Mouse (Mus musculus): Measurements from ENCODE around the gene Ercc1. TPM values are rescaled to one million over a fixed set of nuclear protein-coding genes. Genes with fewer than 3 reads are reported as not detected.

Ercc1 gene
- total RNA-seq, 2 experiments from 2014 or later = 35.6 to 41.8 TPM

- DNase-seq (ENCODE audit: low spot score in 2 of 2) = no peak
- intact Hi-C loops (cut with DNase I) = no loop called here
These were observed 58.0 kb downstream of the Ercc1 start for GRCm38 (mm10) chr7:19402535-19403112.

DNA sequence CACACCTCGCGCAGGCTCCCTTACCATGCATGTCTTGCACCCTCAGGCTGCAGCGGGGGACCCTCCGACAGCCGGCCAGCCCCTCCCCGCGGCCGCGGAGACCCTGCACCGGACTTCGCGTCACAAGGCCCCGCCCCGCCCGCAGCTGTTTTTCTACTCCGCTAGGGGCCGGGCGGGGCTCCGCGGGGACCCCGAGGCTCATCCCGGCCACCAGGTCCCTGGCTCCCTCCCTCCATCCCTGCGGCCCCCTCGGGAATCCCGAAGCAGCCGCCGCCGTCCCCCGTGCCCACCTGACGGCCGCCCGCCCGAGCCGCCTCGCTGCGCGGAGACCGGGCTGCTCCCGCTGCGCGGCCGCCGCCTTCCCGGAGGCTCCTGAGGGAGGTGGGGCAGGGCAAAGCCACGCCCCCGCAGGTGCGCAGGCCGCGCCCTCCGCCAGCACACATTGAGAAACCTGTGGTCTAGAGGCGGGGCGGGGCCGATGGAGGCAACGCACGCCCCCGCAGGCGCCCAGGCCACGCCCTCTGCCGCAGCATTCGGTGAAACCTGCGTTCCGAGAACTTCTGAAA lies 59.2 kb downstream of the Ercc1 start, which contains the start of gene Klc3:
TSS of gene Klc3 (minus strand) at position 374 of the 566 bp plus-strand sequence.
- intact Hi-C loops (cut with DNase I) = no loop called here
- no peak for DNase-seq (ENCODE audit: low spot score in 2 of 2)

DNA sequence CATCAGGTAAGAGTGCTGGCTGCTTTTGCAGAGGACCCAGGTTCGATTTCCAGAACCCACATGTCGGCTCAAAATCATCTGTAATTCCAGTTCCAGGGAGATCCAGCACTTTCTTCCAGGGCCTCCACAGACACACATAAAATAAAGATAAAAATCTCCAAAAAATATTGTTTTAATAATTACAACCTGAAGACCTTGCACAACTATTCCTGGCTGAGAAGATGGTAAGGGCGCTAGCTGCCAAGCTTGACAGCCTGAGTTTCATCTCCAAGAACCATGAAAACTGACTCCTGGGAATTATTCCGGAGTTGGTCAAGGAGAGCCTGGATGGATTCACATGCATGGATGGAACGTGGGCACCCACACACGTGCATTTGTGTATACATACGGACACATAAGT lies 59.9 kb downstream of the Ercc1 start, which contains the start of gene Ckm:
TSS of gene Ckm (plus strand) at position 301 of the 400 bp plus-strand sequence.
- DNase-seq (ENCODE audit: low spot score in 2 of 2) = no peak
- intact Hi-C loops (cut with DNase I) = no loop called here

DNA sequence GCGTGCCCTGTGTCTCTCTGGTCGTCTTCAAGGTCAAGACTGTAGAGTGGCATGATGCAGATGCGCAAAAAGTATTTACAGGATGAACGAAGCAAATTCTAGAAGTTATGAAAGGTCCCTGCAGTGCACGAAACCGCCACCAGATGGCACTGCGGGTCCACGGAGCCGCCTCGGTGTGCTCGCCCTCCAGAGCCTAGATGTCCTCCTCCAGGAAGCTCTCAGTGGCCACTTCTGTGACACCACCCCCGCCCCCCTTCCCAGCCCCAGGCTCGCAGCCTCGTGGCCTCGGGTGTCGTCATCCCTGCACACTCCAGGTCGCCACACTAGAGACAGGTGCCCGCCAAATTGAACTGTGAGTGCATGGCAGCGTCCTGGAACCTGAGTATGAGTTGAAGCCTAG lies 60.8 kb downstream of the Ercc1 start:
- intact Hi-C loops (cut with DNase I) = no loop called here

More for the DNA sequence above, 60.8 kb downstream of the Ercc1 start:
- peak; percentile 65 to 75 for DNase-seq (ENCODE audit: low spot score in 2 of 2)

Small RNAs within 50 kb of the gene (microRNA-seq; reads per million reads assigned to microRNA genes)
- not detected for gene Mir343

Other genes starting within 250 kb of the Ercc1 start
- under 1 TPM; 0.37 to 0.41 TPM for gene Gm4969, start 226.4 kb upstream of the Ercc1 start, total RNA-seq (2021)
- gene Fbxo46, start 224.9 kb upstream of the Ercc1 start, total RNA-seq (2021) = 10 to 100 TPM; 14.0 to 14.3 TPM
- 10 to 100 TPM; 14.6 to 17.3 TPM for gene Qpctl, start 195.5 kb upstream of the Ercc1 start, total RNA-seq (2021)
- gene Snrpd2, start 195.1 kb upstream of the Ercc1 start, total RNA-seq (2021) = 10 to 100 TPM; 70.3 to 76.0 TPM
- gene Gipr, start 178.7 kb upstream of the Ercc1 start, total RNA-seq (2021) = 1 to 10 TPM in 1 of 2 experiments, under 1 TPM in 1; 0.89 to 2.6 TPM
- 100 to 1,000 TPM; 124 to 156 TPM for gene Eml2, start 168.4 kb upstream of the Ercc1 start, total RNA-seq (2021)
- 1 to 10 TPM; 2.1 to 4.6 TPM for gene Gpr4, start 132.2 kb upstream of the Ercc1 start, total RNA-seq (2021)
- 10 to 100 TPM; 41.0 to 45.7 TPM for gene Opa3, start 116.4 kb upstream of the Ercc1 start, total RNA-seq (2021)
- 10 to 100 TPM; 11.2 to 13.5 TPM for gene Vasp, start 73.0 kb upstream of the Ercc1 start, total RNA-seq (2021)
- gene Ppm1n, start 64.7 kb upstream of the Ercc1 start, total RNA-seq (2021) = not detected
- gene Rtn2, start 62.2 kb upstream of the Ercc1 start, total RNA-seq (2021) = 100 to 1,000 TPM in 1 of 2 experiments, 10 to 100 TPM in 1; 98.6 to 121 TPM
- 10 to 100 TPM; 20.6 to 22.5 TPM for gene Fosb, start 34.7 kb upstream of the Ercc1 start, total RNA-seq (2021)
- 10 to 100 TPM; 17.3 to 17.6 TPM for gene Cd3eap, start 14.7 kb downstream of the Ercc1 start, total RNA-seq (2021)
- 1 to 10 TPM; 5.1 to 7.9 TPM for gene Ppp1r13l, start 15.0 kb downstream of the Ercc1 start, total RNA-seq (2021)
- 10 to 100 TPM; 26.1 to 40.0 TPM for gene Ercc2, start 37.2 kb downstream of the Ercc1 start, total RNA-seq (2021)
- gene Klc3, start 59.3 kb downstream of the Ercc1 start, total RNA-seq (2021) = 1 to 10 TPM; 2.6 to 3.3 TPM
- under 1 TPM; 0.35 to 0.41 TPM for gene Ckm, start 60.0 kb downstream of the Ercc1 start, total RNA-seq (2021)
- 10 to 100 TPM; 76.8 to 77.7 TPM for gene Mark4, start 114.0 kb downstream of the Ercc1 start, total RNA-seq (2021)
- gene Exoc3l2, start 118.6 kb downstream of the Ercc1 start, total RNA-seq (2021) = under 1 TPM; 0.23 to 0.52 TPM
- gene Bloc1s3, start 163.6 kb downstream of the Ercc1 start, total RNA-seq (2021) = 1 to 10 TPM; 6.8 to 7.2 TPM
- 10 to 100 TPM; 18.2 to 19.5 TPM for gene Trappc6a, start 163.6 kb downstream of the Ercc1 start, total RNA-seq (2021)
- under 1 TPM; 0.68 to 0.94 TPM for gene Nkpd1, start 173.1 kb downstream of the Ercc1 start, total RNA-seq (2021)
- gene Ppp1r37, start 218.3 kb downstream of the Ercc1 start, total RNA-seq (2021) = 100 to 1,000 TPM; 135 to 140 TPM
- 1 to 10 TPM; 1.2 to 1.3 TPM for gene Zfp296, start 232.5 kb downstream of the Ercc1 start, total RNA-seq (2021)
- 10 to 100 TPM; 52.6 to 54.1 TPM for gene Gemin7, start 232.8 kb downstream of the Ercc1 start, total RNA-seq (2021)